Mouse (Mus musculus) MEL (cell line): ENCODE data around the gene Serp2. TPM values are rescaled to one million over a fixed set of nuclear protein-coding genes. Genes with fewer than 3 reads are reported as not detected.

Source experiments
- DNase-seq: peaks from one replicate; pipeline ENCODE4 v3.0.0; 2011; ENCODE audit warnings: low read depth, low spot score
- H3K27ac ChIP-seq: 2 replicates; pipeline ENCODE4 v1.5.1; 2012; ENCODE audit warnings: low read depth, mild to moderate bottlenecking, control low read depth, low read length, moderate library complexity; ENCODE audit not compliant: control insufficient read depth
- H3K27me3 ChIP-seq, 2 experiments: fragments of 150-350 bp in 1 of 2; sonication (generic) in 1 of 2; 2 replicates each; pipeline ENCODE4 v1.6.1; 2012; ENCODE audit warnings: low read length in 2 of 2, mild to moderate bottlenecking in 2 of 2, improper control_type of control experiment in 1 of 2, moderate library complexity in 1 of 2; ENCODE audit not compliant: insufficient read depth in 2 of 2, control insufficient read depth in 1 of 2
- H3K36me3 ChIP-seq, 2 experiments: 2 replicates each; pipeline ENCODE4 v1.6.1; 2012 to 2014; ENCODE audit warnings: low read length in 2 of 2, improper control_type of control experiment in 1 of 2, inconsistent platforms in 1 of 2, mild to moderate bottlenecking in 1 of 2; ENCODE audit not compliant: insufficient read depth in 2 of 2, control insufficient read depth in 1 of 2
- H3K4me1 ChIP-seq, 2 experiments: fragments of 150-350 bp in 1 of 2; sonication (generic) in 1 of 2; 2 replicates each; pipeline ENCODE4 v1.6.1; 2012; ENCODE audit warnings: low read length in 2 of 2, improper control_type of control experiment in 1 of 2, mild to moderate bottlenecking in 1 of 2; ENCODE audit not compliant: insufficient read depth in 2 of 2, control insufficient read depth in 1 of 2
- H3K4me3 ChIP-seq, 2 experiments: fragments of 150-350 bp in 1 of 2; sonication (generic) in 1 of 2; 2 replicates each; pipeline ENCODE4 v1.5.1; 2012; ENCODE audit warnings: low read depth in 2 of 2, low read length in 2 of 2, mild to moderate bottlenecking in 2 of 2, moderate library complexity in 2 of 2, control low read depth in 1 of 2, improper control_type of control experiment in 1 of 2; ENCODE audit not compliant: control insufficient read depth in 1 of 2, insufficient read depth in 1 of 2
- H3K79me2 ChIP-seq: 2 replicates; pipeline ENCODE4 v1.6.1; 2012; ENCODE audit warnings: mild to moderate bottlenecking, low read length, moderate library complexity; ENCODE audit not compliant: control insufficient read depth, poor library complexity, insufficient read depth
- H3K9ac ChIP-seq: 2 replicates; pipeline ENCODE4 v1.6.1; 2012; ENCODE audit warnings: low read depth, mild to moderate bottlenecking, control low read depth, low read length, moderate library complexity; ENCODE audit not compliant: control insufficient read depth, poor library complexity, severe bottlenecking
- H3K9me3 ChIP-seq: fragments of 150-350 bp; sonication (generic); replicated peaks from 2 replicates; pipeline ENCODE4 v1.6.1; 2012; ENCODE audit warnings: mild to moderate bottlenecking, low read length, improper control_type of control experiment, moderate library complexity; ENCODE audit not compliant: insufficient read depth
- BHLHE40 ChIP-seq: IDR thresholded peaks from 2 replicates; pipeline ENCODE4 v1.6.1; 2012; ENCODE audit warnings: low read depth, mild to moderate bottlenecking, inconsistent platforms, low read length, improper control_type of control experiment, borderline replicate concordance
- GATA1 ChIP-seq: IDR thresholded peaks from 2 replicates; pipeline ENCODE4 v1.6.1; 2011; ENCODE audit warnings: low read depth, low read length, improper control_type of control experiment
- MAX ChIP-seq: IDR thresholded peaks from 2 replicates; pipeline ENCODE4 v1.6.1; 2011; ENCODE audit warnings: low read length, improper control_type of control experiment
- MXI1 ChIP-seq: IDR thresholded peaks from 2 replicates; pipeline ENCODE4 v1.6.1; 2011; ENCODE audit warnings: mild to moderate bottlenecking, low read depth, low read length, improper control_type of control experiment
- MYB ChIP-seq: IDR thresholded peaks from 2 replicates; pipeline ENCODE4 v1.6.1; 2011; ENCODE audit warnings: mild to moderate bottlenecking, low read depth, low read length, improper control_type of control experiment
- NRF1 ChIP-seq: IDR thresholded peaks from 2 replicates; pipeline ENCODE4 v1.6.1; 2014; ENCODE audit warnings: low read depth, mild to moderate bottlenecking, inconsistent platforms, low read length, improper control_type of control experiment, moderate library complexity; ENCODE audit not compliant: poor library complexity, insufficient read depth, severe bottlenecking
- POLR2A ChIP-seq, 2 experiments: IDR thresholded peaks; 2 replicates each; pipeline ENCODE4 v1.6.1; 2011 to 2012; ENCODE audit warnings: low read length in 2 of 2, mild to moderate bottlenecking in 2 of 2, control low read depth in 1 of 2, improper control_type of control experiment in 1 of 2, low read depth in 1 of 2, moderate library complexity in 1 of 2; ENCODE audit not compliant: control insufficient read depth in 1 of 2, insufficient read depth in 1 of 2, poor library complexity in 1 of 2
- POLR2AphosphoS2 ChIP-seq: IDR thresholded peaks from 2 replicates; pipeline ENCODE4 v1.6.1; 2011; ENCODE audit warnings: low read length, improper control_type of control experiment
- POLR2AphosphoS5 ChIP-seq: IDR thresholded peaks from 2 replicates; pipeline ENCODE4 v1.6.1; 2012; ENCODE audit warnings: low read depth, borderline replicate concordance, mild to moderate bottlenecking, inconsistent platforms, low read length, moderate library complexity, mixed read lengths
- RAD21 ChIP-seq: IDR thresholded peaks from 2 replicates; pipeline ENCODE4 v1.6.1; 2011; ENCODE audit warnings: mild to moderate bottlenecking, low read depth, low read length, improper control_type of control experiment
- RCOR1 ChIP-seq: IDR thresholded peaks from 2 replicates; pipeline ENCODE4 v1.6.1; 2012; ENCODE audit warnings: low read depth, mild to moderate bottlenecking, inconsistent platforms, low read length, improper control_type of control experiment
- SIN3A ChIP-seq: IDR thresholded peaks from 2 replicates; pipeline ENCODE4 v1.6.1; 2012; ENCODE audit warnings: low read length, improper control_type of control experiment, inconsistent platforms
- TAL1 ChIP-seq: IDR thresholded peaks from 2 replicates; pipeline ENCODE4 v1.6.1; 2012; ENCODE audit warnings: mild to moderate bottlenecking, inconsistent platforms, low read length, moderate library complexity, mixed read lengths
- UBTF ChIP-seq: IDR thresholded peaks from 2 replicates; pipeline ENCODE4 v1.6.1; 2012; ENCODE audit warnings: low read depth, mild to moderate bottlenecking, inconsistent platforms, low read length, improper control_type of control experiment, moderate library complexity, borderline replicate concordance; ENCODE audit not compliant: insufficient read depth
- USF1 ChIP-seq: IDR thresholded peaks from 2 replicates; pipeline ENCODE4 v1.6.1; 2014; ENCODE audit warnings: low read depth, mild to moderate bottlenecking, inconsistent platforms, low read length, improper control_type of control experiment, moderate library complexity
- ZC3H11A ChIP-seq: IDR thresholded peaks from 2 replicates; pipeline ENCODE4 v1.6.1; 2012; ENCODE audit warnings: low read depth, mild to moderate bottlenecking, inconsistent platforms, low read length, improper control_type of control experiment
- polyA plus RNA-seq, 2 experiments: library from polyadenylated mRNA; stranded (reverse) in 1 of 2; unstranded in 1 of 2; fragments of >175 nt in 1 of 2; fragments of >200 nt in 1 of 2; gene quantifications; 2 replicates each; pipeline versions ENCODE4 v1.2.1 to v1.2.4; 2012; ENCODE audit warnings: low replicate concordance in 2 of 2, low read depth in 1 of 2; ENCODE audit not compliant: insufficient read length in 2 of 2, insufficient read depth in 1 of 2, missing spikeins in 1 of 2
- total RNA-seq: library from RNA; depleted of rRNA; stranded (reverse); fragments of 300-350 nt; gene quantifications from 2 replicates; pipeline ENCODE4 v1.2.3, GENCODE M21; 2012

The Serp2 gene
- total and polyA plus RNA-seq, 3 experiments = 0.42 to 0.56 TPM; not detected in 1

DNA sequence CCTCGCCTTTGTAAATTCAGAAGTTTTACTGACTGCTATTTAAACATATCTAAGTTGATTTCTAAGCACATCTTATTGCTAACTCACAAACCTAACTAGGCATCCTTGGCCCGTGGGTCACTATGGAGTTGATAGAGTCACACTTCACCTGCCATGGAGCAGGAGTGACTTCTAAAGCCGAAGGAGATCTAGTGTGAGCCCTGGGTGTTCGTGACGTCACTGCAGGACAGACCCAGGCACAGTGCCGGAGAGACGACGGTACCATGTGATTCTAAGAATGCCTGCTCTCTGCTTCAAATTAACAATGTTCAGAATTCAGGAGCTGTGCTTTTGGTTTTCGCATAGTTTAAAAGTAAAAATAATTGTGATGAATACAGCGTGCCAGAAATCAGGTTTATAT, 48.0 kb downstream of the Serp2 start:
- no peak overlapping the region for H3K9ac ChIP-seq
- DNase-seq = no peak
- no peaks in the 10 kb centered on the region; the same call in 1 of the 2 replicates for H3K79me2 ChIP-seq
- H3K4me1 ChIP-seq = peaks cover 0 to 12% of the 10 kb centered on the region in 2 experiments; a peak in 2 of 4 replicates
- no peak for TF ChIP-seq MAX
- TF ChIP-seq MYB = no peak
- no peak for TF ChIP-seq UBTF
- no peak for TF ChIP-seq RAD21
- no peak for TF ChIP-seq ZC3H11A
- TF ChIP-seq USF1 = no peak
- no peak for TF ChIP-seq NRF1
- no peak for TF ChIP-seq MXI1
- TF ChIP-seq BHLHE40 = no peak
- TF ChIP-seq RCOR1 = no peak
- TF ChIP-seq GATA1 = no peak
- TF ChIP-seq TAL1 = no peak
- TF ChIP-seq POLR2AphosphoS5 = no peak
- TF ChIP-seq SIN3A = no peak
- TF ChIP-seq POLR2AphosphoS2 = no peak
- H3K9me3 ChIP-seq = no peaks in the 10 kb centered on the region
- no peak overlapping the region for H3K4me3 ChIP-seq
- H3K36me3 ChIP-seq = peaks cover 0 to 4% of the 10 kb centered on the region in 2 experiments; a peak in 2 of 4 replicates
- H3K27me3 ChIP-seq = no peaks in the 10 kb centered on the region
- H3K27ac ChIP-seq = no peak overlapping the region

DNA sequence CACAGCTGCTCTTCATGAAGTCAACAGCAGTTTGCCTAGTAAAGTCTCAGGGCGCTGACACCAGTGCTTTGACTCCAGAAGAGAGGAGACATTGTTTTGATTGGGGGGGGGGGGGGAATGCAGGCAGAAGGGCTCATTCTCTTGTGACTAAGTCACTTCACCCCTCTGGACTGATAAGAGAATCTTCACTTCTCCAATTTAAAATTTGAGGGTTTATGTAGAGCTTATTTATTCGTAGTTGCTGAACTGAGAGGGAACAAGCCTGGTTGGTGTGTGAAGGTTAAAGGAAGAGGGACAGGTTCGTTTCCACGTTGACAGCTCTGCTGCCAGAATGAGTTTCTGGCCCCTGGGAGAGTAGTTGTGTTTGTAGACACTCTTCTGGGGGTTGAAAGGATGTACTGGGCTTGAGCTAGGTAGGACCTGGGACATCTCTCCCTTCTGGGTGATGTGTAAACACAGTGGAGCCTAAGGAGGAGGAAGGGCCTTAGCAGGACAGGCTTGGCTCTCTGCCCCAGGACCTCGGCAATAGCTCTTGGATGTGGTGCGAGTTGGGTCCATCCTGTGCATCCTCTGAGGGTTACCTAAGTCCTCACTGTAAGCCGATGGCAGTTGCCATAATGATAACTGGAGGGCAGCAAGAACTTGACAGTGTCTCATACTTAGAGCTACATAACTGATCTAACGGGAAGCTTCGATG, 48.7 kb downstream of the Serp2 start:
- Histone ChIP-seq H3K4me3 (no peak overlapping the region), H3K9ac (no peak overlapping the region)
- peak; percentile 59 for TF ChIP-seq GATA1
- TF ChIP-seq POLR2A (IDR thresholded peaks at IDR 0.05; ENCODE audit: control insufficient read depth in 1 of 2, insufficient read depth in 1 of 2, low read depth in 1 of 2, low read length in 2 of 2, poor library complexity in 1 of 2) = no peak
- TF ChIP-seq, all 39 proteins: peak for 1
- H3K79me2 ChIP-seq = no peaks in the 10 kb centered on the region; the same call in 1 of the 2 replicates
- H3K4me1 ChIP-seq = peaks cover 0 to 12% of the 10 kb centered on the region in 2 experiments; a peak in 2 of 4 replicates
- H3K9me3 ChIP-seq = no peaks in the 10 kb centered on the region
- DNase-seq = peak; percentile 53
- no peak overlapping the region for H3K27ac ChIP-seq
- H3K36me3 ChIP-seq = peaks cover 0 to 4% of the 10 kb centered on the region in 2 experiments; a peak in 2 of 4 replicates
- H3K27me3 ChIP-seq = no peaks in the 10 kb centered on the region
